Mouse (Mus musculus): Measurements from ENCODE around the gene Mcl1.

DNA sequence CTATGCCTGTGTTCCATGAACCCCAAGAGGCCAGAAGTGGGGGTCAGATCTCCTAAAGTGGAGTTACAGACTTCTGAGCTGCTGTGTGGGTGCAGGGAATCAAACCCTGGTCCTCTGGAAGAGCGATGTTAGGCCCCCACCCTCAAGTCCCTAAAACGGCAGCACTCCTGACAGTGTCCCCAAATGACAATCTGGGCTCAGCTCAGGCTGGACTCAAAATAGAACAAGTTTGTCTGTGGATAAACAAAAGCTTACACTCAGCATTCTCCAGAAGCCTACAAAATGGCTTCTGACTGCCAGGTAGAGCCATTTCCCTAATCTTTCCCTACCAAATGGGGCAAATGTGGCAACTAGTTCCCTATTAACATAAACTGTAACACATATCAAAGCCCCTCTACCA lies 42.5 kb downstream of the Mcl1 start:
- TF ChIP-seq CTCF (IDR thresholded peaks at IDR 0.05; ENCODE audit: borderline replicate concordance, insufficient read depth, low read depth, low read length) (no peak), POLR2A (IDR thresholded peaks at IDR 0.05; ENCODE audit: borderline replicate concordance, insufficient read depth, low read length) (no peak)
